Mouse (Mus musculus) left cerebral cortex, postnatal 25 days (tissue): ENCODE measurements at regions not wholly inside any gene's neighbourhood (a gene's known extent, or its start where the extent isn't known, plus 50 kb on each side); places are given as distances from the start of the nearest gene placed in this dataset.

Experiments used
- DNase-seq, 2 experiments: peaks; one replicate each; pipeline ENCODE4 v3.0.0; 2022; ENCODE audit warnings: low spot score in 2 of 2, mixed read lengths in 1 of 2
- intact Hi-C: fragments of 180-260 bp; cut with DNase I; formaldehyde crosslinking; loops from one replicate; pipeline ENCODE4 v1.15.1; 2025

DNA sequence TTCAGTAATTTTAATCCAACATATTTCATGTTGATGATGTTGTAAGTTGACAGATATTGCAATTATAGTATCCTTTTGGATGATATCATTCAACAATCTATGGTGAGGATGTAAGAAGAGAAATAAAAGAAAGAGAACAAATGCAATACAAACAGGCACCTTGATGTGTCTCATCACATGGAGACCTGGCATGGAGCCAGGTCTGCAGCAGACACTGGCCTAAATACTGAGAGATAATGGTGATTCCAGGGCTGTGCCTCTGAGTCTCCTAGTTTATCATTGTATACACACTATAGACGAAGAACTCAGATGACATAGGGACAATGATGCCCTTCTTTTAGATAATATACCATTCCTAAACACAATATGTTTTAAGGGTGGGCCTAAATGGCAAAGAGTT is 1068.5 kb upstream of the Klhl29 start:
- intact Hi-C loops = no loop called here
- DNase-seq = no peak

DNA sequence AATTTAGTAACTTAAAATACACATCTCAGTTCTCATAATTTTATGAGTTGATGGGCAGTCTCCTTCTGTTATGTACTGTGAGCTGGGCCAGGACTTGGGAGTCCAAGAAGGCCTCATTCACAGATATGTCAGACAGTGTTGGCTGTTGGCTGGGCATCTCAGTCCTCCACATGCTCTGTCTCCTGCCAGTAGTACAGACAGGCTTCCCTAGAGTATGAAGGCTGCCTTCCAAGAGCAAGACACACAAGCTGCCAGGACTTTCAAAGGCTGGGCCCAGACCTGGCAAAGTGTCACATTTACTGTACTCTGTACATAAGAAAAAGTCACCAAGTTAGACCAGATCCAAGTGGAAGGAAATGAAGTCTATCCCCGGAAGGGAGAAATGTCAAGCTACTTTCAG is 1042.3 kb upstream of the Klhl29 start:
- intact Hi-C loops = no loop called here
- DNase-seq = peak in 1 of 2 experiments; percentile 36

DNA sequence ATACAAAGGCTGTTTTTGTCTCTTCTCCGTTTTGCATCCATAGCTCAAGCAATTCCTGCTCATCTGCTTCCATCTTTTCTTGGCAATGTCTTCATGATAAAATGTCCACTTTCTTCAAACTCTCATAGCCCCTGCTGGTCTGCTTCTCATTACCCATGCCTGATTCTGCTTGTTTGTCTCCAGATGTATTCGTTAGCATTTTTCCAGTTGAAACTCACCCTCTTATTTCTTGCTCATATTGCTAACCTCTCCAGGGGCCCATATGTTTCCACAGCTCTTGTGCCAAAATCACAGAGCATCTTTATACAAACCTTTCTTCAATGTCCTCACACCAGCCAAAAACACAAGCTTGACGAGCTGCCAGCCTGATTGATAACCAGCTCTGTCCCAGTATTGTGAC is 1025.1 kb upstream of the Klhl29 start:
- DNase-seq = no peak
- intact Hi-C loops = no loop called here

DNA sequence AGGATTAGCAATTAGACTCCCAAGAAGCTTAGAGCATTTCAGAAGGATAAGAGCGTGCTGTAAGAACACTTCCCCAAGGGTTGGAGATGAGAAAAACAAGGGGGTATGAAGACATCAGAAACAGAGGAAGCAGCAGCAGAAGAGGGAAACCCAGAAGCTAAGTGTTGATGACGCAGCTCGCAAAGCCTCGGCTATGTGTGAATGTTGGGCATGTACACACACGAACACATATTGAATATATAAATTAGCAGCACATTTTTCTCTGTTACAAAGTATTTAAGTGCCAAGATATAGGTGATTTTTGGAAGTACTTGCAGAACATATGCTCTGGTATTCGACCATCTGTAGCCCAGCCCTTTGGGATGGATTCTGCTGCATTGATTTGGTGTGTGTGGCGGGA is 1006.4 kb upstream of the Klhl29 start:
- DNase-seq = peak in 1 of 2 experiments; percentile 48
- intact Hi-C loops = no loop called here

DNA sequence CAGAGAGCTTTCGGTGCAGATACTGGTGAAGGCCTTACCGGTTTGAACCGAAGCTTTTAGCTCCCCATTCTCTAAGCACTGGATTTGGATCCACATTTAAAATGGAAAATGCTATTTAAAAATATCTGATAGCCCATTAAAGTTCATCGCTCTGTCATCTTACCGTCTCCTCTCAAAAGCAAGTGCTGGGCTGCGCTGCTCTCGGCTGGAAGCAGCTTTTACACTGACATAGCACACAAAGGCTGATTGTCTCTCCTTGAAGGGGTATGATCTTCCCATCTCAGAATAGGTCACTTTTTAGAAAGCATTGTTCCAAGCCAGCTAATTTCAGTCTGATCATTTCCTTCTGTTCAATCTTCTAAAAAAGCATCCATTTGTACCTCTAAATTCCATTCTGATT is 992.1 kb upstream of the Klhl29 start:
- no peak for DNase-seq
- intact Hi-C loops = no loop called here
